In genomic region chr5:9721136-9721535, GRCm38 (mm10) we compare ENCODE assay signal across 19 mouse cellular contexts. TPM values are rescaled to one million over a fixed set of nuclear protein-coding genes. Genes with fewer than 3 reads are reported as not detected.
"Had no signal": no experiment of that assay in that cellular context is flagged by ENCODE, and none has a peak within 500 bp of the region (broad histone marks: within the 10 kb centered on the region; RNA-seq: fewer than 3 reads in every experiment).

No protein-coding gene starts in this region.

- H3K4me2 ChIP-seq: limb, embryonic 15.5 days; liver, embryonic 12.5 days; lung, embryonic 14.5 days; midbrain, embryonic 12.5 days; neural tube, embryonic 12.5 days had no signal

- H3K36me3 ChIP-seq: limb, embryonic 15.5 days; liver, embryonic 12.5 days; midbrain, embryonic 12.5 days; neural tube, embryonic 12.5 days had no signal

- ATAC-seq: liver, embryonic 12.5 days had no signal

- H3K27ac ChIP-seq: kidney, postnatal 0 days; limb, embryonic 15.5 days; liver, embryonic 12.5 days; midbrain, embryonic 12.5 days; neural tube, embryonic 12.5 days had no signal

- H3K4me3 ChIP-seq: limb, embryonic 15.5 days; liver, embryonic 12.5 days; midbrain, embryonic 12.5 days; myocyte; neural tube, embryonic 12.5 days had no signal

- H3K4me1 ChIP-seq: liver, embryonic 12.5 days had no signal

- H3K9me3 ChIP-seq: limb, embryonic 15.5 days; liver, embryonic 12.5 days; midbrain, embryonic 12.5 days; neural tube, embryonic 12.5 days had no signal

- H3K9ac ChIP-seq: limb, embryonic 15.5 days; liver, embryonic 12.5 days; lung, embryonic 14.5 days; midbrain, embryonic 12.5 days; neural tube, embryonic 12.5 days had no signal

- DNase-seq: kidney, adult 11 months; kidney, adult 9 months; kidney, postnatal 36 days; lung, embryonic 14.5 days; lung, postnatal 10 days; lung, postnatal 4 days; right cerebral cortex, adult 18-20 months; right cerebral cortex, postnatal 25 days; thymus, postnatal 36 days had no signal

RNA-seq across cellular contexts. Expression of gene Grm3, which starts 3.8 kb away (rescaled TPM):
- total RNA-seq: megakaryocyte, adult 5-6 weeks had no signal
- polyA plus RNA-seq: limb, embryonic 11.5 days; liver, embryonic 12.5 days; myocyte; small intestine, adult 2 months; thymus, postnatal 0 days had no signal
